Mouse (Mus musculus): ENCODE data around the gene Zfp729a. TPM values are rescaled to one million over a fixed set of nuclear protein-coding genes. Genes with fewer than 3 reads are reported as not detected.

Gene Zfp729a
- total RNA-seq (2023; ENCODE audit: inconsistent age), result 12.9 to 21.6 TPM (median 16.5 TPM) in 4 replicates

DNA sequence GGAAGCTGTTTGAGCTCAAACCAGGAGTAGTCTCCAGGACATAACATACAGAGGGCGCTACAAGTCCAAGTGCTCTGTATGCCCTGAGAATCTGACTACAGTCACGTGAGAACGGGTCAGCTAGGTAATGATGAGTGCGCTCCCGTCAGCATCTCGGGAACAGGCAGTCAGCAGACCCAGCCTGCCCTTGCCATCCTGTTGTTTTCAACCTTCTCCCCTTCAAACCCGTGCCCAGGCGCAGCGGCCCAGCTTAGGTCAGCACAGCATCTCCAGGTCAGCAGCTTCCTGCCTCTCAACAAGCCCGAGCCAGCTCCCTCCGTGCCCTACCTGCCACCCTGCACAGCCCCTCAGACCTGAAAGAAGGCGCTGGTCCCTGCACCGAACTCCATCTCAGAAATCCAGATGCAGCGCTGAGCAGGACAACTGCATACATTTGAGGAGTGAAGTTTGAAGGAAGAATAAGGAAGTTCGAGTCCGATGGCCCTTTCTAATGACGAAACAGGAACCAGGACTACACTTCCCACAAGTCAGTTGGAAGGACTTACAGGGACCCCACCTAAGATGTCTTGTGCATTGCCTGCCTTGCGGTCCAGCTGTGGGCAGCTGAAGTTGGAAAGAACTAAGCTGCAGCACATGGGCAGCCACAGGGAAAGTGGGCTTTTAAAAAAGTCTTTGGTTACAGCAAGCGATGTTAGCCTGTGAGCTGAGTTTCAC lies at the start of gene Zfp729a, which contains the start of gene Gm49345:
Gene Zfp729a (minus strand): TSS at position 498 of the 714 bp plus-strand sequence.
Gene Gm49345 (minus strand): TSS at position 476 of the 714 bp plus-strand sequence.

GRCm38 (mm10) chr13:67686971-67687370 lies 49.4 kb upstream of the Zfp729a start, which contains the start of gene Zfp738:
Zfp738 (minus strand) TSS chr13:67687071.

DNA sequence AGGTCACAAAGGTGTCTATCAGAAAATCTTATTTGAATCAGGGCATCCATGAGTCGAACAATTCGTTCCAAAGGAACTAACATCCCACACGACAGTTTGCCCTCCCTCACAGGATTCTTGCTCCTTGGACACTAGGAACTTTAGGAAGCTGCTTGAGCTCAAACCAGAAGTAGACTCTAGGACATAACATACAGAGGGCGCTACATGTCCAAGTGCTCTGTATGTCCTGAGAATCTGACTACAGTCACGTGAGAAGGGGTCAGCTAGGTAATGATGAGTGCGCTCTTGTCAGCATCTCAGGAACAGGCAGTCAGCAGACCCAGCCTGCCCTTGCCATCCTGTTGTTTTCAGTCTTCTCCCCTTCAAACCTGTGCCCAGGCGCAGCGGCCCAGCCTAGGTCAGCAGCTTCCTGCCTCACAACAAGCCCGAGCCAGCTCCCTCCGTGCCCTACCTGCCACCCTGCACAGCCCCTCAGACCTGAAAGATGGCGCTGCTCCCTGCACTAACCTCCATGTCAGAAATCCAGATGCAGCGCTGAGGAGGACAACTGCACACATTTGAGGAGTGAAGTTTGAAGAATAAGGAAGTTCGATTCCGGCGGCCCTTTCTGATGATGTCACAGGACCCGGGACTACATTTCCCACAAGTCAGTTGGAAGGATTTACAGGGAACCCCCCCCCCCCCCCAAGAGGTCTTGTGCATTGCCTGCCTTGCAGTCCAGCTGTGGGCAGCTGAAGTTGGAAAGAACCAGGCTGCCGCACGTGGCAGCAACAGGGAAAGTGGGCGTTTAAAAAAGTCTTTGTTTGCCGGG lies 28.3 kb downstream of the Zfp729a start, which contains the start of gene Zfp729b:
Gene Zfp729b (minus strand): TSS at position 642 of the 811 bp plus-strand sequence.

Other genes with a start within 250 kb of the Zfp729a start
- gene Zfp429, start 238.0 kb downstream of the Zfp729a start, total RNA-seq (2023; ENCODE audit: inconsistent age), result 12.8 to 16.8 TPM (median 14.1 TPM) in 4 replicates
- 1.7 to 2.6 TPM (median 2.5 TPM) in 4 replicates for gene Zfp459, start 216.4 kb downstream of the Zfp729a start, total RNA-seq (2023; ENCODE audit: inconsistent age)
- 5.8 to 9.0 TPM (median 7.8 TPM) in 4 replicates for gene Zfp874a, start 186.2 kb downstream of the Zfp729a start, total RNA-seq (2023; ENCODE audit: inconsistent age)
- gene Zfp874b, start 153.5 kb downstream of the Zfp729a start, total RNA-seq (2023; ENCODE audit: inconsistent age), result 7.0 to 17.0 TPM (median 10.2 TPM) in 4 replicates
- gene Zfp58, start 137.2 kb downstream of the Zfp729a start, total RNA-seq (2023; ENCODE audit: inconsistent age), result 9.4 to 11.2 TPM (median 10.4 TPM) in 4 replicates
- gene Gm26965, start 111.6 kb downstream of the Zfp729a start, total RNA-seq (2023; ENCODE audit: inconsistent age), result 0.78 to 1.1 TPM in 2 of 4 replicates, not detected in the others
- gene Zfp87, start 111.6 kb downstream of the Zfp729a start, total RNA-seq (2023; ENCODE audit: inconsistent age), result 20.7 to 26.4 TPM (median 23.8 TPM) in 4 replicates
- gene Zfp748, start 84.0 kb downstream of the Zfp729a start, total RNA-seq (2023; ENCODE audit: inconsistent age), result 8.5 to 9.6 TPM (median 8.9 TPM) in 4 replicates
- 16.4 to 18.3 TPM (median 17.3 TPM) in 4 replicates for gene Zfp729b, start 28.1 kb downstream of the Zfp729a start, total RNA-seq (2023; ENCODE audit: inconsistent age)
- gene Gm49345, start within 50 bp of the Zfp729a start, total RNA-seq (2023; ENCODE audit: inconsistent age), result 1.3 to 3.0 TPM (median 2.0 TPM) in 3 of 4 replicates, not detected in the other
- gene Zfp738, start 49.3 kb upstream of the Zfp729a start, total RNA-seq (2023; ENCODE audit: inconsistent age), result 10.1 to 14.1 TPM (median 12.8 TPM) in 4 replicates
- 13.1 to 14.2 TPM (median 13.6 TPM) in 4 replicates for gene Zfp65, start 91.4 kb upstream of the Zfp729a start, total RNA-seq (2023; ENCODE audit: inconsistent age)
- gene Zfp85, start 117.4 kb upstream of the Zfp729a start, total RNA-seq (2023; ENCODE audit: inconsistent age), result 3.8 to 9.3 TPM (median 5.0 TPM) in 4 replicates
- 1.9 to 4.8 TPM (median 3.5 TPM) in 4 replicates for gene Zfp493, start 141.9 kb upstream of the Zfp729a start, total RNA-seq (2023; ENCODE audit: inconsistent age)
- 4.5 to 5.7 TPM (median 5.1 TPM) in 4 replicates for gene Zfp273, start 175.9 kb upstream of the Zfp729a start, total RNA-seq (2023; ENCODE audit: inconsistent age)
- not detected in 4 replicates for gene Gm10037, start 193.3 kb upstream of the Zfp729a start, total RNA-seq (2023; ENCODE audit: inconsistent age)
- not detected in 4 replicates for gene BC048507, start 225.5 kb upstream of the Zfp729a start, total RNA-seq (2023; ENCODE audit: inconsistent age)

All from B cell, adult (primary cell).